Mouse (Mus musculus): ENCODE measurements around the gene Setd1b.
A peak's percentile ranks its signal among the peaks of the same experiment; 100 is the strongest.

Gene Setd1b

DNA sequence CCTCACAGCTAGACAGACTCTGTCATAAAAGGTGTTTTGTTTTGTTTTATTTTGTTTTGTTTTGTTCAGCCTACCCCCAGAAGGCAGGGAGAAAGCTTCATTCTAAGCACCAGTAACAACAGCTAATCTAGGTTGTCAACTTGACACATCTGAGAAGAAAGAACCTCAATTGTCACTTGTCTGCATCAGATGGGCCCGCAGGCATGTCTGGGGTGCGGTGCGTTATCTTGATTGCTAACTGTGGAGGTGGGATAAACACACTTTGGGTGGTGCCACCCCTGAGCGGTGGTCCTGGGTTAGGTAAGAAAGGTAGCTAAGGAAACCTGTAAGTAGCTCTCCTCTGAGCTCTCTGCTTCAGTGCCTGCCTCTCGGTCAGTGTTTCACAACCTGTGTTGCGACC, 15.0 kb upstream of the Setd1b start:
- no peak for DNase-seq (ENCODE audit: low spot score in 2 of 2)

DNA sequence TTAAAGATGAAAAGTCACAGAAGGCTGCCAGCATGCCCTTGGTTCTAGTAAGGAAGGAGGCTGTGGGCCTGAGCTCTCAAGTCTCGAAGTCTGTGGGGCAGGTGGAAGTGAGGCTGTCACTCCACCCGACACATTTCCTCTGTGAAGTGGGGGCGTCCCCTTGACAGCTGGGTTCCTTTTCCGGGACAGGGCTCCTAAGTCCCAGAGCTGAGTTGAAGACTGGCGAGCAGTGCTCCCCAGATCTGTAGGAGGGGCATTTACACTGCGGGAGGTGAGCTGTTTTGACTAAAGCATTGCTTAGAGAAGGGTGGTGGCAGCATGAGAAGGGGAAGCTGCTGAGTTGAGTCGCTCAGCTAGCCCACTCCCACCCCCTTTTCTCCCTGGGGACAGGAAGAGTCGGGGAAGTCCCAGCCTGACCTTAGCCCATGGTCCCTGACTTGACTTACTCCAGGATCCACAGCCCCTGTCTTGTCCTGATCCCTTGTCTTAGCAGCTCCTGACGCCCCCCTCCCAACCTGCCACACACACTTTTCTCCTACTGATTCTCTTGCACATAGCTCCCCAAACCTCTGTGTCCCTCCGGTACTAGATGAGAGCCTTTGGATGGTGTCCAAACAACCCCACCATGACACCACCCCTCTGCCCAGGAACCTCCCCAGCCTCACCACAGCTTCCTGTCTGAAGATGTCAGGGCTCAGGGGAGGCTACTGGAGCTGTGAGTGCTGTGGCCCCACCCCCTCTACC, 13.4 kb upstream of the Setd1b start:
- peak in 1 of 2 experiments; percentile 83 for DNase-seq (ENCODE audit: low spot score in 2 of 2)

DNA sequence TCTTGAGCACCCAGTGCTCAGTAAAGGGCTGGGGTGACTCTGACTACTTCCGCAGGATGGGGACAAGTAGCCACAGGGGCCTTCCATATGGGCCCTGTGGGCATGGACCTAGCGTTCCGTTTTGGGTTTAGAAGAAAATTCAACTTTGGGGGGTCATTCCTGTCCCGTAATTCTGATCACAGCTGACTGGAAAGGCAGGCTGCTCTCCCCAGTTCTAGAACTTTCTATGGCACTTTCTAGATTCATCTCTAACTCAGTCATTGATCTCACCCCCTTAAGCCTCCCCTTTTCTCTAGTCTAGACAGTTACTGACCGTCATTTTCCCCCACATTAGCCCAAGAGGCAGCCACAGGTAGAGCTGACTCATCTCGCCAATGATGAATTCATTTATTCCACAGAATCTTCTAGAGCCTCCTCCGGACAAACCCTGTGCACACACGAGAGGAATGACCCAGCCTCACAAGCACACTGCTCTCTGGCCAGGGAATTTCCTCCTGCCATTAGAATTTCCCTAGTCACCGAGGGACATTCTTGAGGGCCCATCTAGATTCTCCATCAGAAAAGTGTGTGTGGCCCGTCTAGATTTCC, 12.7 kb upstream of the Setd1b start:
- no peak for DNase-seq (ENCODE audit: low spot score in 2 of 2)

DNA sequence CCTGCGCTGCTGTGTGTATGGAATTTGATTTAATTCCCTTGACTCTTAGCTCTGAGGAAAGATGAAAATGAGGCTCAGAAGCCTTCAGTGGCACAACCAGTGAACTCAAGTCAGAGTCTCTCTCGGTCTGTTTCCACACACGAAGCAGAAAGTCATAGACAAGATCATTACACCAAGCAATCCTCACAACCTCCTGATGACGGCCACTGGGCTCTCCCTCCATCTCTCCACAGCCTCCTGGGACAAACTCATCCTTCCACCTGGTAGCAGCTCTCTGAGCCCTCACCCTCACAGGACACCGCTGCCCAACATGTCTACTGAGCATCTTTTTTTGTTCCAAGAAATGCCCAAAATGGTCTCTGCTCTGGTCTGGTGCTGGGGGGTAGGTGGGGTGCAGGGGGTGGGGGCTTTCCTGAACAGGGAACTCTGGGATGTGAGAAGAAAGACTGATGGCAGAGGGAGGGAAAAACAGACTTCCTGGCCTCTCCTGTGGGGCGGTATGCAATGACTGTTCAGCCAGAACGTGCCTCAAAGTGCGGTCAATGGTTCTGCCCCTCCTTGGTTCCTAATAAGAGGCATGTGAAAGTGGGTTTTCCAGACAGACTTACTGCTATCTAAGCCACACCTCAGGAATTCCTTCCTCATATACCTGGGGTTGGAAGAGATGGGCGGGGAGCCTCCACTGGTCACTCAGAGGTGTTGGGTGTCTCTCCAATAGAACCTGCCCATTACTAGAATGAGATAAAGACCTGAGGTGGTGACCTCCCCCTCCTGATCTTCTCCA, 11.8 kb upstream of the Setd1b start:
- DNase-seq (ENCODE audit: low spot score in 2 of 2), result no peak

DNA sequence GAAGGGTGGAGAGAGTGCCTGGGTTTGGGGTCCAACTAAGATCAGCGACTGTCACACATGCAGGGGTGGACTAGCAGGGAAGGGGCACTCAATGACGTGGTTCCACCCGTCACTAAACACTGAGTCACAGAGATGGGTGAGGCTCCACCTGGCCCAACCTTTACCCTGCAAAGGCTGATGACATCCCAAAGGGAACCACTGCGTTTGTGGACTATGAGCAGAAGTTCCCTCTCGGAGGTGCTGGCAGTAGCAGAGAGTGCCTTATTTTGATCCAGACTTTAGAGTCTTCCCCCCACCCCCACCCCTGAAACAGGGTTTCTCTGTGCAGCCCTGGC, 11.2 kb upstream of the Setd1b start:
- no peak for DNase-seq (ENCODE audit: low spot score in 2 of 2)

DNA sequence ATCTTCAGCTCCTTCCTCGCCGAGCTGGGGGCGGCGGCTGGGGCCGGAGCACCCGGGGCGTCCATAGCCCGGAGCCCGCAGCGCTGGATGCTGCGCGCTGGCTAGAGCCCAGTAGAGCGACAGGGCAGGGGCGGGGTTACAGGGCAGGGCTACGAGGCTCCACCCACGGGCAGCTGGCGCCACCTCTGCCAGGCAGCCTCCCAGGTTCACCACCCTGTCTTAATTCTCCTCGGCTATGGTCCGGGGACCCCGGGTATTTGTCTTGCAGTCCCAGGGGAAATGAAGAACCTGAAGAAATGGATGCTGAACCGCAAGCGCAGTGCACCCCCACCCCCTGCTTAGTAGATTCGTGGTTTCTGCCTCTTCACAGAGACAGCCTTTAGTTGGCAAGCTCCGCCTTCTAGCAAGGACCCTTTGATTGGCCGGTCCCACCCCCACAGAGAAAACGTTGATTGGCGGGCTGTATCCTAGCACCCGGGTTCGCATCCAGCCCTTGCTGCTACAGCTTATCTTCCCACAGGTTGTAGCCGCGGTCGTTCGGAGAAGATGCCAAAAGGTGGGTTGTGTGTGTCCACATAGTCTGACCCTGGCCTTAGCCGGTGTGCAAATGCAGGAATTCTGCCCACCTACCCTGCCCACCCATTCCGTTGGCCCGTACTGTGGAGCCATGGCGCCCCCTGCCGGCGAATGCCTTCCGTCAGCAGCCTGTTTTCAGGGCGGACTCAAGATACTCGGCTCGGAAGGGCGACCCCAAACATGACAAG, 9.5 kb upstream of the Setd1b start, which contains the start of gene Rhof:
Gene Rhof (minus strand): TSS at position 385 of the 764 bp plus-strand sequence.
- DNase-seq (ENCODE audit: low spot score in 2 of 2), result peak; percentile 91 to 95

DNA sequence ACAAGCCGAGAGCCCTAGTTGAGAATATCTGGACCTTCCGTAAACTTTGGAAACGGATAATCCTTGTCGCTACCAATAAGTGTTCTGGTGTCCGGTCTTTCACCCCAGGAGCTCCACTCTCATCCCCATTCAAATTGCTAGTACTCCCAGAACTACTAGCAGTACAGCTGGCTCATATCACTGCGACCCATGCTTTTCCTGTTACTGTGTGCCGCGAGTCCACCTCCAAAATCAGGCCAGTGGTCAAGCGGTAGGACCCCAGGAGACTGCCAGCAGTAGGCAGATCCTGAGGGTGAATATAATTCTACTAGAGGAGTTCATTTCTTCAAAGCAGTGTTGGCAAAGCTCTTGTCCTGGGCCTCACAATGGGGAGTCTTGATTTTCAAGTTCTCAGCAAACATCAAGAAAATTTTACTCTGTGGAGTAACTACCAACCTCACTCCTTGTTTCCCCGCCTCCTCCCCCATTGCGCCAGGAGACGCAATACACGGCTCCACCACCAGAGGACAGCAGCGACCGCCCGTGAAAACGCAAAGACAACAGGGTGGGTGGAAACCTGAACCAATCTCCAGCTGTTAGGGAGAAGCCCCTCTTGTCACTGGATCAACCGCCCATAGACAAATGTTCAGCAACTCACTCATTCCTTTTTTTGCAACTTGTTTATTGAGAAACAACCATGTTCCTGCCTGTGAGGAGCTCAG, 8.8 kb upstream of the Setd1b start:
- DNase-seq (ENCODE audit: low spot score in 2 of 2), result peak; percentile 91 to 93

DNA sequence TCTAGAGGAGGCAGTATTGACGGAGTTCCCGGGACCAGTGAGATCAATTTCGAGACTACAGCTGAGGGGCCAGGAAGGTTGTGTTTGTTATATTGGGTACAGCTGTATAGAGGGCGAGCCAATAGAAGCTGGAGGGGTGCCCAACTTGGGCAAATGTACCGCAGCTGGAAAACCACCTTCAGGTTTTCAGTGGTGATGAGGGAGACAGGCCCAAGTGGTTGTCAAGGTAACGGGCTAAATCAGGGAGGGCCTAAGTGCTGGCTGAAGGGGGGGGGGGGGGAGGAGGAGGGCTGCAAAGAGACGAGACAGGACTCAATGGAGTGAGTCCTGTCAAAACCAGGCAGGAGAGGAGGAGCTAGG, 8.2 kb upstream of the Setd1b start:
- no peak for DNase-seq (ENCODE audit: low spot score in 2 of 2)

DNA sequence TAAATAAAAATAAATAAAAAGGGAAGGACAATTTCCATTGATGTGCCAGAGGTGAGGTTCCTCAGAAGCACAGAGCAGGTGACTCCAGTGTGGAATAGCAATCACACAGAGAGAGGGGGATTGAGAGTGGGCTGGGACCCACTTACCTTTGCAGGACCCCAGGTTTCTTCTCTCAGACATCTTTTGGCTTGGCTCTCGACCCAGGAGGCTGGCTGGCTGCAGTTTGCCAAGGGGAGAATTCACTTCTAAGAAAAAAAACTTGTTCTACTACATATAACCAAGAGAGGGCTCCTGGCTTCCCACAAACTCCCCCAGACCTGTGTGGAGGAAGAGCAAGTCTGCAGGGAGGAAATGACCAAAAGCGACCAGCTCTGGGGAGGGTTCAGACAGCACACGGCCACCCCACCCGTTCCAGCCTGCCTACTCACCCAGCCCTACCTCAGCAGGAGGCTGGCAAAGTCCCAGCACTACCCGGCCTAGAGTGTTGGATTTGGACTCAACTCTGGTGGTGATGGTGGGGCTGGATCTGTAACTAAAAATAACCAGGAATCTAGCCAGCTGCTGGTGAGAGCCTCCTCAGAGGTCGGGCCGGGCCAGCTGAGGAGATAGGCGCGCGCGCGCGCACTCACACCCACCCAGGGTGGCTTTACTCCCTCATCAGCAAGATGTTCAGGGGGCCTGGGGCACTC, 7.7 kb upstream of the Setd1b start:
- DNase-seq (ENCODE audit: low spot score in 2 of 2), result no peak

DNA sequence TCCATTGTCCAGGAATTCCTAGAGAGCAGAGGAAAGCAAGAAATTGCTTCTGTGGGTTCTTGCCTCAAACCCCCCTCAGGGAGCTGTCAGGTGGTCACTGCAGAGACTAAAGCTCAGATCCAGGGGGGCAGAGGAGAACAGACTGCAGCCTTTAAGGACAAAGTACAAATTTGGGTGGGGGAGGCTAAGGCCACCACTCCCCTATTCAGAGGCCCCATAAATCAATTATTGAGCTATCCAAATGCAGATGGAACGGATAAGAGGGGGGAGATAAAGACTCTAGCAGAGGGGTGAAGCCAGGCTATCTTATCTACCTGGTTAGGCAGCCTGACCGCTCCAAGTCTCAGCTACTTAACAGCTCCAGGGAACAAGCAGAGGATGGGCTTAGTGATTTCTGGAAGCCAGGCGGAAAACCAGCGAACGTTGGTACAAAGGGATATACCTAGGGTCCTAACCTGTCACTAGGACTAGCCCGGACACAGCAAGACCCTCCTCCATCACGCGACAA, 7.1 kb upstream of the Setd1b start:
- DNase-seq (ENCODE audit: low spot score in 2 of 2), result no peak

DNA sequence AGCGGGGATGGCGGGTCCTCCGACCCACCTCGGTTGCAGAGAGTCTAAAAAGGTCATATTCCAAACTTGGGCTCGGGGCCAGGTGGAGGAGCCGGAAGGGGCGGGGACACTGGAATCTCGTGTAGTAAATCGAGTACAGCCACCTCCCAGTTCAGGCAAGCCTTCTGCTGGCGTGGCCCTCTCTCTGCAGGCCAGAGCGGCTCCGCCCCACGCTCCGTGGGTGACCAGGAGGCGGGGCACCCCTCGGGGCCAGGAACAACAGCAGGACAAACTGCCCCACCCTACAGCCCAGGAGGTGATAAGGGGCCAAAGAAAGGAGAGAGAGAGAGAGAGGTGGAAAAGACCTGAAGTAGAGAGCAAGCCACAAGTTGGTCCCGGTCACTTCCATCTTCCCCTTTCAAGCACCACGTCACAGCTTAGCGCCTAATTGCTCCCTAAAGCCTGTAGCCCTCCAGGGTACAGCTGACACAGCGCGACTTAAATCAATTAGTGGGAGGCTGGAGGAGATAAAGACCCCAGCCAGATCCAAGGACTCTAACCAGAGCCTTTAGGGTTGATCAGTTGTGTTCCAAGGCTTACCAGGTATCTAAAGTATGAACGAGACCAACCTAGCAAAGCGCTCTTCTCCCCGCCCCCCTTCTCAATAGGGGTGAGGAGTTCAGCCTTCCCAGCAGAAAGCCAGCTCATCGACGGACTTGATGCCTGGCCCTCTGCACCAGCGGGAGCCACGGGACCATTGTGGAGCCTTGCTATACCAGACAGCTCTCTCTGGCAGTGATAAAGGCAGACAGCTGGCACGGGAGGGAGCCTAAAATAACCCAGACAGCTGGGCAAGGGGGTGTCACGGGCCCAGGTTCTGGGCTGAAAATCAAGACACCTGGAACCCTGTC, 6.3 kb upstream of the Setd1b start:
- peak; percentile 62 to 72 for DNase-seq (ENCODE audit: low spot score in 2 of 2)

DNA sequence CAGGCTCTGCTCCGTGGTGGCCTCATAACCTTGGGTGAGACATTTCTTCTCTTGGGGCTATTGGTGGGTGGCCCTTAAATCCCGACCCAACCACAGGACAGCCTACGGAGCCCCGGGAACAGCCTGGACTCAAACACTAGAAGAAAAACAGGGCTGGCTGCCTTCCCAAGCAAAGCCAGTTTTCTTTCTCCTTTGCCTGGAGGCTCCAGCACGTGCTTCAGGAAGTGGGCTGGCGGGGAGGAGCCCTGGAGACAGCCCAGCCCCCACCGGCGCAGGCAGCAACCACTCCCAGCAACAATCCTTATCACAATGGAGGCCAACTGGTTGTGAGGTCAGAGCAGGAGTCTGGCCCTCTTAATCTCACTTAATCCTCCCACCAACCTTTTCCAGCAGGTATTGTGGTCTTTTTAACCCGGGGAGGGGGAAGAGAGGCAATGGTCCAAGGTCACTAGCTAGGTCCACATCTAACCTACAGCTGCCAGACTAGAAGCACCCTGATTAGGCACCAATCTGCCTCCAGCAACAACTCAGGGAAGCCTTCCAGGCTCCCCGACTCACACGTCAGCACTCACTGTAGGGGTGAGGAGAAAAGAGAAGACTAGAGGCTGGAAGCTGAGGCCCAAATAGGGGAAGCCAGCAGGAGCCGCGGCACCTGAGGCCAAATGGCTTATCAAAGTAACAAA, 5.5 kb upstream of the Setd1b start:
- peak; percentile 71 to 82 for DNase-seq (ENCODE audit: low spot score in 2 of 2)

DNA sequence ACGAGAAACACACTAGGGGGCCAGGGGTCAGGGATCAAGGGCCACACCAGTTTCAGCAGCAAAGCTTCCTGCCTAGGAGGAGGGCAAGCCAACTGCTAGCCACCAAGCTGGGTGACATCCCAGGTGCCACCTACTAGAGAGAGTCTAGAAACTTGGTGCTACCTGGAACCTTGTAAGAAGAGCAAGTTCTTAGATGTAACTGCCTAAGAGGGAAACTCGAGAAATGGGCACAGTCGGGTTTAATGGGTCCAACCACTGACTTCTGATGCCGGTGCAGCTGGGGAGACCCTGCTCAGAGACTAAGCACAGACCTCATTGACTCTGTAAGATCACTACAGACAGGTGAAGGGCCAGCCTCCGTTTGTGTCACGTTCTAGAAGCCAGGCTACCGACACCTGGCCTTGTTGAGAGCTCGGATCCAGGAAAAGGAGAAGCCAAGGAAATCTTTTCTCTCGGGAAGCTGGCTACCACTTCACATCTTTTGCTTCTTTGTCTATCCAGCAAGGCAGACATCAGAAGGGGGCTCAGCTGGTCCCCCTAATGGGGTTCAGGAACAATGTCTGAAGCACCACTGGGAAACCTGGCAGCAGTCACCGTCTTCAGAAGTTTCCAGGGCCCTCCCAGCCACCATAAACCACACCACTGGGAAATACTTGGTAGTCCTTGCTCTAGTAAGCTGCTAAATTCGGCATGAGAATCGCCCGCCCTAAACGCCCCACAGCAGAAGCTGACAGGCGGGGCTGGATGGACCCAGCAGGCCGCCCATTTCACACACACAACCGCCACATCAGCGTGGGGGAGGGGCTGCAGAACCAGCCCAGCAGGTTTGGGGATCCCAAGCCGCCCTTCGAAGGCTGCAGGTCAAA, 4.7 kb upstream of the Setd1b start:
- peak; percentile 75 to 84 for DNase-seq (ENCODE audit: low spot score in 2 of 2)

DNA sequence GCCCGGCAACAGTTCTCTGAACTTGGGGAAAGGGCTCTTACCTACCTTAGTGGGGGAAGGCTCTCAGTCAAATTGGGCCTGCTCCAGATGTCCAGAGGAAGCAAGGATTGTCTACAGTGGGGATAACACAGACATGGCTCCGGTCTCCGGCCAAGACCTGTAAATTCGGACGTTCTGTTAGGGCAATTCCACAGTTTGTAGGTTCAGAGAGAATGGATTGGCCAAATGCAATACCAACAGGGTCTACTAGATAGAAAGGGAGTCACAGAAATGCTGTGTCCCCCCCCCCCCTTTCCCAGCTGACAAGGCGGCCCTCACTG, 4.1 kb upstream of the Setd1b start:
- DNase-seq (ENCODE audit: low spot score in 2 of 2), result no peak

DNA sequence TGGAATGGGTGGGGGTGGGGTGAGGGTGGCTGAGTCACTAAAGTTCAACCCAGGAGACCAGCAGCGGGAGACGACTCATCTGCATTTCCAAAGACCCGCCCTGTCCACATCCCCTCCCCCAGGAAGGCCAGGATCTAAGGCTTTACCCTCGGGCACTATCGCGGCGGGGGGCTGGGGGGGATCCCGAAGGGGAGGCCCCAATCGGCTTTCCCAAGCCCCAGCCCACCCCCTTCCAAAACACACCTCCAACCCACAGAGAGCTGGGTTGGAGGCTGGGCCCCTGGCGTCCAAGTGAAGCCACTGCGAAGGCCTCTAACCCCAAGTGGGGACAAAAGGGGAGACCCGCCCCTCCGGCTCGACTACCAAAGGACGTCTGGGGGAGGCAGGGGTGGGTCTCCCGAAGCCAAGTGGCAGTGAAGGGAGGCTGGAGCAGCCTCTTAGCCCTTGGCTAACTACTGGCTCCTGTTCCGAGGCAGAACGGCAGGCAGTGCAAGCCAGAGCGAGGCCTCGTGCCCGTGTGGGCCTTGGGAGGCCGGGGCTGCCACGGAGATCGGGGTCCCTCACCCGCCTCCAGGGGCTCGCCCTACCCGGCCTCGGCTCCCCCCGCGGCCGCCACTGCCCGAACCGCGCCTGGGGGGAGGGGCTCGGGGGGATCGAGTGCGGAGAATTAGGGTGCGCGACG, 3.6 kb upstream of the Setd1b start:
- peak; percentile 69 to 75 for DNase-seq (ENCODE audit: low spot score in 2 of 2)

DNA sequence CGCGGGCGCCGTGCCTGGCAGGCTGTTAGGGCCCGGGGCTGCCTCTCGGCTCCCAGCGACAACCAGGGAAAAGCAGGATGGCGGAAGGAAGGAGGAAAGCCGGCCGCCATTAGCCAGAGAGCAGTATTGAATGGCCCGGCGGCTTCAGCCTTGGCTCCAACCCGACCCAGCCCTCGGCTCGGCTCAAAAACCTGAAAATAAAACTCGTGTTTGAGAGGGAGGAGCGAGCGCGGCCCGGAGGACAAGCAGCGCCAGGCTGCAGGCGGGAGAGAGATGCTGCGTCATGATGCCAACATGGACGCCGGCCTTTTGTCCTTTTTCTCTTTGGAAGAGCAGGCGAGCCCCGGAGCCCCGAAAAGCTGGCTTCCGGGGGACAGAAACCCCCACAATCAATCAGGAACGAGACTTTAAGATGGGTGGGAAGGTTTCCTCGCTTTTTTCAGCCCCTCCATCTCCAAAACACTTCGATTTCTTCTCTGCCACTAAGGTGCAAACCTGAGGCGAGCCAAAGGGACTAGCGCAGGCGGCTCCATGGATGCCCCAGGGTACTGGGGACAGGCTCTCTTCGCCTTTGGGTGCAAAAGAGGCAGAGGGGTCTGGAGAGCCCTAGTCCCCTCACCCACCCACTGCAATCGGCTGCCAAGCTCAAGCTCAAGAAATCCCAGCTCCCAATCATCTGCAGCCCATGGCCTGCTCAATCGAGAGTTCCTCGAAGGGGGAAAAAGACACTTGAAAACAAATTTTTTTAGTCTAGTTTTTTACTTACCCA, 2.9 kb upstream of the Setd1b start:
- DNase-seq (ENCODE audit: low spot score in 2 of 2), result peak; percentile 87 to 88

All from spleen, postnatal 10 days (tissue).